14 mouse cellular contexts compared by ENCODE assay signal in the genomic region with DNA sequence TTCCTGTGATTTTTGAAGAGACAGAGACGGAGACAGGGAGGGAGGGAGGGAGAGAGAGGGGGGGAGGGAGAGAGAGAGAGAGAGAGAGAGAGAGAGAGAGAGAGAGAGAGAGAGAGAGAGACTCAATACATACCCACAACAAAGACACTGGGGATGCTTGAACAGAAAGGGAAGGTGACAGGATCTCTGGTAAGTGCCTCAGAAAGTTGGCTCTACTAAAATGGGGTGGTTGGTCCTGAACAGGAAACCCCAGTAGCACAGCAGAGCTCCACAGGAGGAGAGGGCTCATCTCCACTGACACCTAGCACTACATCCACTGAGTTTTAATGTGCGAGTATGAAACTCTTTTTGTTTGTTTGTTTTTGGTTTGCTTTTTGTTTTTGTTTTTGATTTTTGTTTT. TPM values are rescaled to one million over a fixed set of nuclear protein-coding genes. Genes with fewer than 3 reads are reported as not detected.
"Had no signal": no experiment of that assay in that cellular context is flagged by ENCODE, and none has a peak within 500 bp of the region (broad histone marks: within the 10 kb centered on the region; RNA-seq: fewer than 3 reads in every experiment).

No protein-coding gene starts in this region.

- ATAC-seq: liver, postnatal 0 days; lung, postnatal 0 days; midbrain, embryonic 16.5 days had no signal

- DNase-seq: liver, postnatal 0 days; lung, adult 2 months; lung, postnatal 4 days; midbrain, embryonic 14.5 days; right cerebral cortex, postnatal 14 days; thymus, adult 18-20 months; thymus, postnatal 36 days had no signal

RNA-seq across cellular contexts. Expression of a gene that starts 13.0 kb away (rescaled TPM):
- polyA plus RNA-seq: midbrain, embryonic 10.5 days; midbrain, embryonic 12.5 days; midbrain, embryonic 14.5 days; myocyte; stomach, embryonic 14.5 days; stomach, embryonic 16.5 days had no signal
